Mouse (Mus musculus) ES-Bruce4 (cell line): ENCODE results near the gene Yipf1. TPM values are rescaled to one million over a fixed set of nuclear protein-coding genes. Genes with fewer than 3 reads are reported as not detected.
A peak's percentile ranks its signal among the peaks of the same experiment; 100 is the strongest.

Experiments used
- H3K27ac ChIP-seq: 2 replicates; pipeline ENCODE4 v1.5.1; 2012; ENCODE audit warnings: low read length, inconsistent platforms; ENCODE audit not compliant: insufficient read depth
- H3K27me3 ChIP-seq: 2 replicates; pipeline ENCODE4 v1.6.1; 2012; ENCODE audit warnings: mild to moderate bottlenecking, low read length, inconsistent platforms; ENCODE audit not compliant: control insufficient read depth, poor library complexity, insufficient read depth, severe bottlenecking
- H3K36me3 ChIP-seq: 2 replicates; pipeline ENCODE4 v1.6.1; 2012; ENCODE audit warnings: inconsistent platforms, mild to moderate bottlenecking, low read length, moderate library complexity; ENCODE audit not compliant: control insufficient read depth, poor library complexity, insufficient read depth, severe bottlenecking
- H3K4me1 ChIP-seq: one replicate; pipeline ENCODE4 v1.8.1; 2011; ENCODE audit warnings: low read length; ENCODE audit not compliant: control insufficient read depth, insufficient read depth
- H3K4me3 ChIP-seq: 2 replicates; pipeline ENCODE4 v1.5.1; 2011; ENCODE audit warnings: low read depth, mild to moderate bottlenecking, low read length
- H3K9ac ChIP-seq: 2 replicates; pipeline ENCODE4 v1.6.1; 2012; ENCODE audit warnings: low read depth, mild to moderate bottlenecking, inconsistent platforms; ENCODE audit not compliant: poor library complexity, severe bottlenecking
- H3K9me3 ChIP-seq: replicated peaks from 2 replicates; pipeline ENCODE4 v1.6.1; 2012; ENCODE audit warnings: mild to moderate bottlenecking, low read length, inconsistent platforms; ENCODE audit not compliant: control insufficient read depth, poor library complexity, insufficient read depth, severe bottlenecking
- CTCF ChIP-seq: IDR thresholded peaks from one replicate; pipeline ENCODE4 v1.8.1; 2011; ENCODE audit warnings: low read depth, low read length
- EP300 ChIP-seq: IDR thresholded peaks from 2 replicates; pipeline ENCODE4 v1.6.1; 2011; ENCODE audit warnings: low read depth, low read length; ENCODE audit not compliant: insufficient read depth
- POLR2A ChIP-seq: IDR thresholded peaks from one replicate; pipeline ENCODE4 v1.8.1; 2011; ENCODE audit warnings: low read length; ENCODE audit not compliant: insufficient read depth
- polyA plus RNA-seq: library from polyadenylated mRNA; stranded (reverse); fragments of >200 nt; gene quantifications from 2 replicates; pipeline ENCODE4 v1.2.4, GENCODE M21; 2011; ENCODE audit warnings: low read depth; ENCODE audit not compliant: missing spikeins, insufficient read depth, insufficient read length

The Yipf1 gene
- polyA plus RNA-seq, 1 experiment, result 26.6 TPM

- Histone ChIP-seq H3K9me3 (no peaks in the 10 kb centered on the region), H3K9ac (no peak within 1 kb of the TSS), H3K27me3 (no peaks in the 10 kb centered on the region), H3K4me3 (no peak within 1 kb of the TSS), H3K36me3 (no peaks in the 10 kb centered on the region), H3K27ac (no peak within 1 kb of the TSS), H3K4me1 (no peaks in the 10 kb centered on the region)
- TF ChIP-seq CTCF (no peak), EP300 (no peak), POLR2A (no peak)
These were observed 7.2 kb upstream of the Yipf1 start, which contains the start of gene Dio1 for GRCm38 (mm10) chr4:107306966-107307365. Gene Dio1 (minus strand): TSS chr4:107307169.

- Histone ChIP-seq H3K9ac (peak overlapping the region; percentile 25), H3K9me3 (no peaks in the 10 kb centered on the region), H3K27ac (no peak overlapping the region), H3K4me1 (no peaks in the 10 kb centered on the region), H3K36me3 (no peaks in the 10 kb centered on the region), H3K27me3 (no peaks in the 10 kb centered on the region), H3K4me3 (peak overlapping the region; percentile 93)
- no peak for TF ChIP-seq EP300
- TF ChIP-seq CTCF, result no peak
- TF ChIP-seq POLR2A, result no peak
These were observed 279 bp downstream of the Yipf1 start for GRCm38 (mm10) chr4:107314479-107314805.

DNA sequence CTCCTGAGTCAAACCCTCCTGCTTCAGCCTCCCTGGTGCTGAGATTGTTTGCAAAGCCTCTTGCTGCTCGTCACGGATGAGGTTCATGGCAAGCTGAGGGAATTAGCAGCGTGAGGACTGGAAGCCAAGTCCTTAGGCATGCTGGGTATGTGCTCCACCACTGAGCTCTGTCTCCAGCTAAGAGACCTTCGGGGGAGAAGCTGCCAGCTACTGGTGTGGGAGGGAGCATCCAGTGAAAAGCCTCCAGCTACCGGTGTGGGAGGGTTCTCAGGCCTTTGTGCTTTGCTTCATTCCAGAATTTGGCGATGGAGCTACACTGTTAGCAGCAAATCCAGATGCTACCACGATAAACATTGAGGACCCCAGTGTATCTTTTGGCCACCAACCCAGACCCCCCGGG is 4.5 kb downstream of the Yipf1 start:
- Histone ChIP-seq H3K9me3 (no peaks in the 10 kb centered on the region), H3K27me3 (no peaks in the 10 kb centered on the region), H3K9ac (no peak overlapping the region), H3K4me3 (no peak overlapping the region), H3K4me1 (peaks cover 2% of the 10 kb centered on the region), H3K36me3 (no peaks in the 10 kb centered on the region), H3K27ac (no peak overlapping the region)
- no peak for TF ChIP-seq POLR2A
- TF ChIP-seq EP300, result no peak
- TF ChIP-seq CTCF, result no peak

DNA sequence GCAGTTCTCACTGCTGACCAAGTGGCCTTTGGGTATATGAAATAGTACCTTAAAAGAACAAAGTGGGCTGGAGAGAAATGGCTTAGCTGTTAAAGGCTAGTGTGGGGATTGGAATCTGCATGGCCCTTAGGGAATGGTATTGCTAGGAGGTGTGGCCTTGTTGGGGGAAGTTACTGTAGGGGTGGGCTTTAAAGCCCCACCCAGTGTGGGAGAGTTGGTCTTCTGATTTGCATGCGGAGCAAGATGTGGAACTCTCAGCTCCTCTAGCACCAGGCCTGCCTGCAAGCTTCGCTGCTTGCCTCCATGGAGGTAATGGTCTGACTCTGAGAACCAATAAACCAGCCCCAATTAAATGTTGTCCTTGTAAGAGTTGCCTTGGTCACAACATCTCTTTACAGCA is 6.9 kb downstream of the Yipf1 start:
- no peak overlapping the region for H3K4me3 ChIP-seq
- H3K9me3 ChIP-seq, result no peaks in the 10 kb centered on the region
- no peak overlapping the region for H3K27ac ChIP-seq
- no peaks in the 10 kb centered on the region for H3K27me3 ChIP-seq
- no peak overlapping the region for H3K9ac ChIP-seq
- TF ChIP-seq CTCF (no peak), POLR2A (no peak), EP300 (no peak)
- H3K4me1 ChIP-seq, result peaks cover 2% of the 10 kb centered on the region
- H3K36me3 ChIP-seq, result no peaks in the 10 kb centered on the region

GRCm38 (mm10) chr4:107323113-107323512 is 8.9 kb downstream of the Yipf1 start:
- no peak overlapping the region for H3K4me3 ChIP-seq
- no peaks in the 10 kb centered on the region for H3K27me3 ChIP-seq
- no peak overlapping the region for H3K27ac ChIP-seq
- peaks cover 2% of the 10 kb centered on the region for H3K4me1 ChIP-seq
- H3K9ac ChIP-seq, result no peak overlapping the region
- no peaks in the 10 kb centered on the region for H3K36me3 ChIP-seq
- H3K9me3 ChIP-seq, result no peaks in the 10 kb centered on the region
- TF ChIP-seq POLR2A (no peak), CTCF (no peak), EP300 (no peak)

DNA sequence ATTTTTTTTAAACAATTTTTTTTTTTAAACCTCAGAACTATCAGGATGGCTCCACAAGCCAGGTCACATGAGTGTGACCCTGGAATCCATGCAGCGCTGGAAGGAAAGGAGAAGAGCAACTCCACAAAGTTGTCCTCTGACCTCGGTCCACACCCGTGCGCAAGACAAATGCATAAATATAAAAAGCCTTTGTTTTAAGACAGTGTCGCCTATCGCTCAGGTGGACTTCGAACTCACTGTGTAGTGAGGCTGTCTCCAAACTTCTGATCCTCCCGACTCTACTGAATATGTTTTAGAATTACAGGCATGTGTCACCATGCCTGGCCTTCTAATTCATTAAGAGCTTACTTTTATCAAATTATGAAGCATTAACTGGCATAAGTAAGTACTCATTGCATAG is 14.4 kb downstream of the Yipf1 start:
- Histone ChIP-seq H3K4me1 (no peaks in the 10 kb centered on the region), H3K27ac (no peak overlapping the region), H3K9me3 (peaks cover 2% of the 10 kb centered on the region; the same call in 1 of the 2 replicates), H3K4me3 (no peak overlapping the region), H3K36me3 (no peaks in the 10 kb centered on the region), H3K27me3 (no peaks in the 10 kb centered on the region), H3K9ac (no peak overlapping the region)
- no peak for TF ChIP-seq CTCF
- TF ChIP-seq EP300, result no peak
- no peak for TF ChIP-seq POLR2A
